Mouse (Mus musculus) granulocyte monocyte progenitor cell, adult 5-6 weeks (primary cell): ENCODE measurements around the gene Gopc. TPM values are rescaled to one million over a fixed set of nuclear protein-coding genes. Genes with fewer than 3 reads are reported as not detected.
A peak's percentile ranks its signal among the peaks of the same experiment; 100 is the strongest.

Experiments used
- ATAC-seq: replicated peaks from 2 replicates; pipeline ENCODE4 v1.8.0; 2016; ENCODE audit warnings: mild to moderate bottlenecking, moderate TSS enrichment, inconsistent platforms; ENCODE audit not compliant: poor library complexity, severe bottlenecking
- total RNA-seq, 2 experiments: library from RNA; stranded (forward) in 1 of 2; stranded (reverse) in 1 of 2; fragments of 200-712, 200-1000 nt in 1 of 2; fragments of >200 nt in 1 of 2; fragmentation: Nextera tagmentation in 1 of 2; gene quantifications; 2 replicates each; pipeline ENCODE4 v1.2.3; 2014 to 2017

The Gopc gene
- total RNA-seq (2014; fragmentation: Nextera tagmentation) (16.8 and 19.0 TPM in 2 replicates), total RNA-seq (2017) (15.1 and 16.6 TPM in 2 replicates)

DNA sequence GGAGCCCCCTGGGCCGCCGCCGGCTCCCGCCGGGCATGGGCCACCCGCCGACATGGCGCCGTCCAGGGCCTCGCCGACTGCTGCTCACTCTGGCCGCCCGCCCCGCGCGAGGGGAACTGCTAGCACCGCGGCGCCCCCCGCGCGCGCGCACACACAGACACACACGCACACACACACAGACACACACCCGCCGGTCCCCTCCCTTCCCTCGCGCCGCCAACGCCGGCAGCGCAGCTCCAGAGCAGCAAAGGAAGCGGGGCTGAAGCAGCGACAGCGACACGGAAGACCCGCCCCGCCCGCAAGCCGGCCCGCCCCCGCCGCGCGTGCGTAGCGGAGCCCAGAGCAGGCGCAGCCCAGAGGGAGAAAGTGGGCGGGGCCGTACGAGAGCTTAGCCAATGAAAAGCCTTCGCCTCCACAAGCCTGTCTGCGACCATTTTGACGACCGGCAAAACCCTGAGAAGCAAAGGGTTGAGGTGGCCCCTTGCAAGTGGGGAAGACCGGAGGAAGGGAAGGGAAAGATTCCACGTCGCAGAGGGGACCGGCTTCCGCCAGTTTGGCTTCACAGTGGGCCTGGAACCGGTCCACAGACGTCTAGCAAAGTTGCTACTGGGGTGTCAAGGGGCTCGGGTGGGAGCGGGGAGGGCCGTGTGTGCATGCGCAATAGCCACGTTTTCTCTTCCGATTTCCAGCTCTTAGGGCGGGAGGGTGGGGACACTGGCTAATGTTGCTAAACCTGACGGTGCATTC, at the start of gene Gopc:
Gene Gopc, minus strand, starts transcription at position 280 of the 747 bp plus-strand sequence.
- ATAC-seq, result peak; percentile 84

- ATAC-seq, result no peak
These were observed 49.0 kb upstream of the Gopc start for GRCm38 (mm10) chr10:52430953-52431352.

DNA sequence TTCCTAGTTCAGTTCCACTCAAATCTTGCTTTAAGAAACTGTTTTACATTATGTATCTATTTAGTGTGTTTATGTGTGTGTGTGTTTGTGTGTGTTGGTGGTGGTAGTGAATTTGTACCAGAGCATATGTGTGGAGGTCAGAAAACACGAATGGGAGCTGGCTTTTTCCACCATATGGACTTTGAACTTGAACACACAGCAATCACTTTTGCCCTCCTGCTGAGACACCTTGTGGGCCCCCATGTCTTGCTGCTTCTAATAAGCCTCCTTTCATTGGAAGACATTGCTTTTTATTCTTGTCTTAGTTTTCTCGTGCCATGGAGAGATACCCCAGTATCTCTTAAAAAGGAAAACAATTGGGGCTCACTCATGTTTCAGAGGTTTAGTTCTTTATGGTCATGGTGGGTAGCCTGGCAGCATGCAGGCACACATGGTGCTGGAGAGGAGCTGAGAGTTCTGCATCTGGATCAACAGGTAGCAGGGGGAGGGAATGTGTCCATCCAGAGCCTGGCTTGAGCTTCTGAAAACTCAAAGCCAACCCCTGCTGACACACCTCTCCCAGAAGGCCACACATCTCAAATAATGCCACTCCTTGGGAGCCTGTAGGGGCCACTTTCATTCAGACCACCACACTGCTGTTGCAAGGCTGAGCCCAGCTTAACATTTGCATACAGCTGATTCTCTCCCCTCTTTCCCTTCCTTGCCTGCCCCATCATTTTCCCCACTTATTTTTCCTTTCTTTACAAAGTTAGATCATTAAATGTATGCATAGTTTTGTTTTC, 45.9 kb upstream of the Gopc start:
- no peak for ATAC-seq

- no peak for ATAC-seq
These were observed 44.5 kb upstream of the Gopc start for GRCm38 (mm10) chr10:52426314-52426980.

- peak; percentile 63 for ATAC-seq
These were observed 41.2 kb upstream of the Gopc start for GRCm38 (mm10) chr10:52423097-52423496.

DNA sequence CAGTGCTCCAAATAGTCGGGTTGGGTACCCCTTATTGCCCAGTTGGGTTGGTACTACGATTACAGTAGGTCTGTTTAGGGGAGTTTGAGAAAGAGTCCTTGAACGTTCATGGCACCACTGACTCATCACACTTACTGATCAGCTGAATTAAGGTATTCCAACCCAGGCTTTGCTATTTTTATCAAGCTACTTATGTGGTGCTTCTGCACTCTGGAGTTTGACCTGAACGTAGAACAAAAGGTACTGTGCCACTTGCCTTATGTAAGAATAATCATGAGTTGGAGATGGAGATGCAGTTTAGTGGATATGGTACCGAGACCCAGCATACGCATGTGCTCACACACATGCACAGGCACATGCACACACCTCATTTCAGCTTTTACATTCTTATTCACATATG, 39.8 kb upstream of the Gopc start:
- no peak for ATAC-seq

GRCm38 (mm10) chr10:52420526-52420925, 38.6 kb upstream of the Gopc start:
- no peak for ATAC-seq

DNA sequence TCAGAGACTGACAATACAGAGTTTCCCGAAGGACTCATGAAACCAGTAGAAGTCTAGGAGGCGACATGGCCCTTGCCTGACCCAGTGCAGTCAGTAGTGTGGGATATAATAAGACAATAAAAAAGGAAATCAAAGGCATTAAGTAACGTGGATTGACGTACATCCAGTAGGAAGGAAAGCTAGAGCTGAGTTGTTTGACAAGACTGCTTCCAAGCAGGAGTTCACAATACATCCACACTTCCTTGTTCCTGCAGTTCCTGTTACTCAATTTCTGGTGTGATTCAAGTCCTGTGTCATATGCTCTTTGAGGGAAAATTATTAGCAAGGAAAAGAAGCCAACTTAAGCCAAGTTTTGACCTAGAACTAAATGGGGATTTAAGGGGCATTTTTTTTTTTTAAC, 37.5 kb upstream of the Gopc start:
- 0 out of 2 replicates have a peak, but pooled peaks have one; percentile 10 for ATAC-seq

DNA sequence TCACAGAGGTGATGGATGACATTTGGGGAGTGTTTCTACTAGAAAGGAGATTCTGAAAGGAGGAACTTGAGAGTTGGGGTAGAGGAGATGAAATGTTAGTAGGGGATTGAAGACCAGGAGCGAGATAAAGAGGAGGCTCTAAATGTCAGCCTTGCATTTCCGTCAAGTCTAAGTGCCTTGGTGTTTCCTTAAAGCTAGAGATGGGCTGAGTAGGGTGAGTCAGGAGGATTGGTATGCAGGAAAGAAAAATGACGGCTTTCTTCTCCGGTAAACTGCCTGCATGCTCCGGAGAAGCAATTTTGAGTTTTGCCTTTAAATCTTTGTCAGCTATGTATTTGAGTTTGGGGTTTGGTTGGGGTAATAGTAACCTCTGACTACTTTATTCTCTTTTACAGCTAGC, 37.0 kb upstream of the Gopc start:
- ATAC-seq, result no peak

DNA sequence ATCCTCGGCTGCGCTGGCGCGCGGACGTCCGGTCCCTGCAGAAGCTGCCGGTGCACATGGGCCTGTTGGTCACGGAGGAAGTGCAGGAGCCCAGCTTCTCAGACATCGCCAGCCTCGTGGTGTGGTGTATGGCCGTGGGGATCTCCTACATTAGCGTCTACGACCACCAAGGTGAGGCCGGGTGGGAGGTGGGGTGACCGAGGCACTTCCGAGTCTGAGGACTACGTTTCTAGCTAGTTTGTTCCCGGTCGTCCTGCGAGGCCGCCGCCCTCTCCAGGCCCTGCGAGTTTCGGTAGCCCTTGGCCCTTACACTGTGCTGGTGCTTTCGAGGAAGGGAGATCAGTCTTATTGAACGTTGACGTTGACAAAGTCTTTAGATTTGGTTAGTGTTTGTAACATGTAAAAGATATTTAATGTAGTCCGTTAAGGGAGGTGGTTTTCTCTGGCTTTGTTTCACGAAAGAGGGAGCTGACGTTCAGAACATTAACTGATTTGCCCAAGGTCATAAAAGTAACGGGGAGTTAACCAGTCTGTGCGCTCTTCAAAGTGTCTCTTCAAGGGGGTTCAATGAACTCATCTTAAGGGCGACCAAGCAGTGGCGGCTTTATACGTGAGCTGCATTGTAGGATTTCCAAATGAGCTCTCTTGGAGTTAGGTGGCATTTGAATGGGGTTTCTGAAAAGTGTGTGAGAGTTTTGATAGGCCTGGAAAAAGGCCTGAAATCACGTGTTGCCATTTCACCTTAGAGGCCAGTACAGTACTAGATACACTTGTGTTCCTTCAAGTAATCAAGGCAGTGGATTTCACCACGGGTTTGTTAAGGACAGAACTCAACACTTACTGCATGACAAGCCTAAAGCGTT, 36.3 kb upstream of the Gopc start:
- peak; percentile 25 for ATAC-seq

GRCm38 (mm10) chr10:52417299-52417997, 35.5 kb upstream of the Gopc start, which contains the start of gene Nus1:
TSS of gene Nus1 (plus strand) at chr10:52417547.
- peak; percentile 90 for ATAC-seq

GRCm38 (mm10) chr10:52416458-52416857, 34.5 kb upstream of the Gopc start:
- ATAC-seq, result no peak

- no peak for ATAC-seq
These were observed 33.1 kb upstream of the Gopc start for GRCm38 (mm10) chr10:52415020-52415419.

- no peak for ATAC-seq
These were observed 25.6 kb upstream of the Gopc start for GRCm38 (mm10) chr10:52407526-52407925.

GRCm38 (mm10) chr10:52405160-52405559, 23.2 kb upstream of the Gopc start:
- ATAC-seq, result no peak

GRCm38 (mm10) chr10:52399722-52400121, 17.8 kb upstream of the Gopc start:
- no peak for ATAC-seq

DNA sequence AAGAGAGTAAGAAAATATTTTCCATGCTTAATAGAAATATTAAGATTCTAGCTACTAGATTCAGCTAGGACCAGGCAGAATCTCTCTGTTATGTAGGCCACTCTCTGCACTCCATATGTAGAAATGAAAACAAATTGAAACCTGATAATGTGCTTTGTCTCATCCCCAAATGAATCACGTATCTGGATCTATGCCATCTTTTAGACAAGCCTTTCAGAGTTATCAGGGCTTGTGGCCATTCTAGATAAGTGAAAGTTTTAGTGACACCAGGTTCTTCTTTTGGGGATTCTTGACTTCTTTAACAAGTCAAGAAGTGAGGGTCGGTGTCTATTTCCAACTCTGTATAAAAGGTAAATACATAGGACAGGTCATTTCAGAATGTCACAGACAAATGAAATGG, 16.8 kb upstream of the Gopc start:
- no peak for ATAC-seq

GRCm38 (mm10) chr10:52396647-52397046, 14.7 kb upstream of the Gopc start:
- no peak for ATAC-seq

GRCm38 (mm10) chr10:52391208-52391607, 9.3 kb upstream of the Gopc start:
- ATAC-seq, result no peak
